Mouse (Mus musculus) heart, adult 2 months (tissue): ENCODE data around the gene Gins2.

ENCODE experiments used
- CTCF ChIP-seq: fragments of 200-600 bp; IDR thresholded peaks from 2 replicates; pipeline ENCODE4 v1.8.1; 2022; ENCODE audit warnings: antibody characterized with exemption, mild to moderate bottlenecking, moderate library complexity
- POLR2A ChIP-seq: fragments of 200-500 bp; IDR thresholded peaks from 2 replicates; pipeline ENCODE4 v1.6.1; 2011; ENCODE audit warnings: mild to moderate bottlenecking, low read depth, low read length, control low read depth; ENCODE audit not compliant: insufficient read depth

DNA sequence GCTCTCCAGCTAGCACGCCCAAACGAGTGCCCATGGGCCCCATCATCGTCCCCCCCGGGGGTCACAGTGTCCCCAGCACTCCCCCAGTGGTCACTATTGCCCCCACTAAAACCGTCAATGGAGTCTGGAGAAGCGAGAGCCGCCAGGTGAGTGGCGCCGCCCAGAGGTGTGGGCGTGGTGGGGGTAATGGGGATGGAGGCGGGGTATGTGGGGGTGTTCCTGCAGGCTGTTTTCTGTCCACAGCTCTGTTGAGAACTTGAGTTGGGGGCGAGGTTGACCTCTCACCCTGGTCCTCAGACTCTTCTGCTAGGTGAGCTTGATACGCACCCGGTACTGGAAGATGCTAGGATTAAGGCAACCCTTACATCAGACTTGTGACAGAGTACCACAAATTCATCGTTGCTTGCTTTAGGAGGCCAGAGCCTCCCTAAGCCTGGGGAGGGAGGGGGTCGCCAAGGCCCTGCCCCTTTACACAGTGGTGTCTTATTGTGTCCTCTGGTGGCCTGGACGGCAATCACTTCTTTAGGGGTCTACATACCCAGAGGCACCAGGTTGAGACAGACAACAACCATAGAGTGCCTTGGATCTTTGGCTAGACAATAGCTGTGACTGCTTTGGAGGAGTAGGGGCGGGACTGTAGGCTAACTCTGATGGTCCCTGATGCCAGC lies 26.3 kb downstream of the Gins2 start:
- TF ChIP-seq CTCF (no peak), POLR2A (no peak)
